Mouse (Mus musculus) kidney, postnatal 0 days (tissue): ENCODE results near the gene H2-T24. TPM values are rescaled to one million over a fixed set of nuclear protein-coding genes. Genes with fewer than 3 reads are reported as not detected.

Experiments
- ATAC-seq: fragments of 200-750 bp; cut with Nextera tagmentation; replicated peaks from 2 replicates; pipeline ENCODE4 v1.8.0; 2017; ENCODE audit warnings: low read depth, moderate number of reproducible peaks, moderate TSS enrichment, moderate library complexity; ENCODE audit not compliant: low FRiP score
- DNase-seq: peaks from one replicate; pipeline ENCODE4 v3.0.0-alpha.2; 2016; ENCODE audit warnings: low spot score
- H3K27ac ChIP-seq: fragments of 300-500 bp; sonication (generic); 2 replicates; pipeline ENCODE4 v1.5.1; 2014; ENCODE audit warnings: mild to moderate bottlenecking
- H3K27me3 ChIP-seq: fragments of 300-500 bp; sonication (generic); 2 replicates; pipeline ENCODE4 v1.6.1; 2014; ENCODE audit warnings: low read length, mixed read lengths; ENCODE audit not compliant: insufficient read depth
- H3K36me3 ChIP-seq: fragments of 300-500 bp; sonication (generic); 2 replicates; pipeline ENCODE4 v1.6.1; 2014; ENCODE audit warnings: low read length, mixed read lengths; ENCODE audit not compliant: insufficient read depth
- H3K4me1 ChIP-seq: fragments of 300-500 bp; sonication (generic); replicated peaks from 2 replicates; pipeline ENCODE4 v1.6.1; 2014; ENCODE audit warnings: antibody characterized with exemption, low read length, mixed read lengths; ENCODE audit not compliant: insufficient read depth
- H3K4me2 ChIP-seq: fragments of 300-500 bp; sonication (generic); 2 replicates; pipeline ENCODE4 v1.6.1; 2014; ENCODE audit warnings: mild to moderate bottlenecking, low read length, moderate library complexity, mixed read lengths
- H3K4me3 ChIP-seq: fragments of 300-500 bp; sonication (generic); replicated peaks from 2 replicates; pipeline ENCODE4 v1.5.1; 2014; ENCODE audit warnings: low read depth, low read length
- H3K9ac ChIP-seq: fragments of 300-500 bp; sonication (generic); 2 replicates; pipeline ENCODE4 v1.6.1; 2014; ENCODE audit warnings: low read depth, low read length
- H3K9me3 ChIP-seq: fragments of 300-500 bp; sonication (generic); replicated peaks from 2 replicates; pipeline ENCODE4 v1.6.1; 2016; ENCODE audit warnings: low read length, inconsistent platforms, mixed read lengths
- CTCF ChIP-seq: IDR thresholded peaks from 2 replicates; pipeline ENCODE4 v1.5.1; 2016; ENCODE audit warnings: antibody characterized with exemption, low read depth, mild to moderate bottlenecking, moderate library complexity
- WGBS: fragments of 180-500 bp; shearing (Covaris S2); extraction: QIAGEN DNeasy Blood & Tissue Kit; methylation state at CpG from one replicate; pipeline ENCODE4 v1.1.7; 2014; 5-methylcytosine and 5-hydroxymethylcytosine counted together
- polyA plus RNA-seq: library from polyadenylated mRNA; unstranded; fragments of >200 nt; fragmentation: Nextera tagmentation; extraction: Ambion mirVana; gene quantifications from 2 replicates; pipeline ENCODE4 v1.2.1, GENCODE M21; 2015

Gene H2-T24
- polyA plus RNA-seq, 1 experiment from 2014 or later: 1.3 TPM

DNA sequence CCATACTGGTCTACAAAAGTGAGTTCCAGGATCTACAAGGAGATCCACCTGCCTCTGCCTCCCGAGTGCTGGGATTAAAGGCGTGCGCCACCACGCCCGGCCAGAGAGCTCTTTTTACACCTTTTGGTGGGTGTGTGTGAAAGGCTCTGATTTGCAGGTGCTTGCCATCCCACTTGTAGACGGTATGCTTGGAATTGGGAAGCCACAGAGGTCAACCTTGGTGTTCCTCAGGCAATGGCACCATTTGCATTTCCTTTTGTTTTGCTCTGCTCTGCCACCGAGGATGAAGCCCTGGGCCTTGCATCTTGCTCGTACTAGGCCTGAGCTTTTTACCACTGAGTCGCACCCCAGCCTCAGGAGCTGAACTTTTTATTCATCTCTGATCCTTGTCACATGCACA lies 38.6 kb downstream of the H2-T24 start:
- Histone ChIP-seq H3K4me2 (no peak overlapping the region), H3K9me3 (no peaks in the 10 kb centered on the region), H3K4me1 (peaks cover 12% of the 10 kb centered on the region; the same call in 1 of the 2 replicates)

DNA sequence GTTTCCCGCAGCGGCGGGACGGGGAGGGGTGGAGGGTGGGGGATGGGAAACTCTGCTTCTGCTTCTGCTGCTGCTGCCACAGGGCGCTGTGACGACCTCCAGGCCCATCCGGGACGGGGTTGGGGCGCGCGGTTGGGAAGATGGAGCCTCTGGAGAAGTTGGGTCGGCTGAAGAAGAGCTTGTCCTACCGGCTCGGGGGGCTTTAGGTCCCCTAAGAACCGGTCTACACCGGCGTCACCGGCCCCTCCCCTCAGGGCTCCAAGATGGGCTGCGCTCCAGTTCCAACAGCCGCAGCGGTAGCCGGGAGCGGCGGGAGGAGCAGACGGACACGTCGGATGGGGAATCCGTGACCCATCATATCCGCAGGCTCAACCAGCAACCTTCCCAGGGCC lies 40.0 kb downstream of the H2-T24 start:
- Histone ChIP-seq H3K4me1 (peaks cover 12% of the 10 kb centered on the region; the same call in 1 of the 2 replicates), H3K4me3 (peak overlapping the region; percentile 95), H3K4me2 (peak overlapping the region; percentile 84), H3K9me3 (no peaks in the 10 kb centered on the region), H3K36me3 (peaks cover 20% of the 10 kb centered on the region), H3K9ac (peak overlapping the region; percentile 71), H3K27ac (peak overlapping the region; percentile 97), H3K27me3 (no peaks in the 10 kb centered on the region)
- DNase-seq (peak; percentile 48), ATAC-seq (peak; percentile 26)
- 0% methylated on average over 29 of the region's 29 CpGs for WGBS
- TF ChIP-seq CTCF: no peak

More for the DNA sequence above, 38.6 kb downstream of the H2-T24 start:
- H3K9ac ChIP-seq: no peak overlapping the region
- H3K4me3 ChIP-seq: no peak overlapping the region
- WGBS: 95% methylated on average over 9 of the region's 9 CpGs
- H3K27me3 ChIP-seq: no peaks in the 10 kb centered on the region
- no peak for DNase-seq
- TF ChIP-seq CTCF: no peak
- no peak overlapping the region for H3K27ac ChIP-seq
- no peak for ATAC-seq
- H3K36me3 ChIP-seq: peaks cover 28% of the 10 kb centered on the region

DNA sequence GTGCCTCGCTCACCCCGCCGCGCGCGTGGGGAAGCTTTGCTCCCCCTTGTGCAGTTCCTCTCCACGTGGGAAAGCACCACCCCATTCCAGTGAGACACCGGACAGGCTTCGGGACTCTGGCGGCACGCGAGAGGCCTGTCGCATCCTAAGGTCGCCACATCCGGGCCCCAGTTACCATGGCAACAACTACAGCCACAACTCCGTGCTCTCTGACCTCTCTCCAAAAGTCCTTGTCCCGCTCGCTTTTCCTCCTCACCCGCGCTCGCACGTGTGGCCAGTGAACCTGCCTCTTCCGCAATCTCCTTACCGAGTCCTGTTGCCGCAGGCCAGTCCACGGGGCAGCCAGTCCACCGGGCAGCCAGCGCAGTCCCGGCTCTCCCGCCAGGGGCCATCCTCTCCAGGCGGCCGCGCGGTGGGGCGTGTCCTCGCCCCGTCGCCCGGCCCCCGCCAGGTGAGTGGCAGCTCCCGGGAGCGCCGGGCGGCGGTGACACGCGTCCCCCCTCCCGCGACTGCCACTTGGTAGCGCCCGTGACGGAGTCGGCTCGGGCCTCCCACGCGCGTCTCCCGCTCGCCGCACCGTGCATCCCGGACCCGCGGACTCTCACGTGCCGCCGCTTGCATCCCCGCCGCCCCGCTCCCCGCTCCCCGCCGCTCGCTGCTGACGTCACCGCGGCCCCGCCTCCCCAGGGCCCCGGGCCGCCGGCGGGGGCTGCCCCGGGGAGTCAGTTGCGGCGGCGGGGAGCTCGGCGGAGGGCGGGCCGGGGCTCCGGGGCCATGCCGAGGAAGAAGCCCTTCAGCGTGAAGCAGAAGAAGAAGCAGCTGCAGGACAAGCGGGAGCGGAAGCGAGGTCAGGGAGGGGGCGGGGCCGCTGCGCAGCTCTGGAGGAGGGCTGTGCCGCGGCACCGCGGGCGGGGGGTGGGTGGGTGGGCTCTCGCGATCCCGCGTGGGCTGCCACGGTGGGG lies 40.7 kb downstream of the H2-T24 start, which contains the start of the genes Gnl1 and Prr3:
Gnl1 (plus strand) TSS at position 451 of the 962 bp plus-strand sequence.
Prr3 (minus strand) TSS at position 836 of the 962 bp plus-strand sequence.
- DNase-seq: peak; percentile 97
- peak; percentile 89 for ATAC-seq
- Histone ChIP-seq H3K27me3 (no peaks in the 10 kb centered on the region), H3K4me3 (peak within 1 kb of the TSS; percentile 95), H3K9ac (peak within 1 kb of the TSS; percentile 71), H3K4me2 (peak within 1 kb of the TSS; percentile 84), H3K9me3 (no peaks in the 10 kb centered on the region), H3K36me3 (peaks cover 20% of the 10 kb centered on the region), H3K4me1 (peaks cover 12% of the 10 kb centered on the region; the same call in 1 of the 2 replicates), H3K27ac (peak within 1 kb of the TSS; percentile 97)
- WGBS: under 1% methylated on average over 99 of the region's 109 CpGs
- no peak; the same call in 1 of the 2 replicates for TF ChIP-seq CTCF

DNA sequence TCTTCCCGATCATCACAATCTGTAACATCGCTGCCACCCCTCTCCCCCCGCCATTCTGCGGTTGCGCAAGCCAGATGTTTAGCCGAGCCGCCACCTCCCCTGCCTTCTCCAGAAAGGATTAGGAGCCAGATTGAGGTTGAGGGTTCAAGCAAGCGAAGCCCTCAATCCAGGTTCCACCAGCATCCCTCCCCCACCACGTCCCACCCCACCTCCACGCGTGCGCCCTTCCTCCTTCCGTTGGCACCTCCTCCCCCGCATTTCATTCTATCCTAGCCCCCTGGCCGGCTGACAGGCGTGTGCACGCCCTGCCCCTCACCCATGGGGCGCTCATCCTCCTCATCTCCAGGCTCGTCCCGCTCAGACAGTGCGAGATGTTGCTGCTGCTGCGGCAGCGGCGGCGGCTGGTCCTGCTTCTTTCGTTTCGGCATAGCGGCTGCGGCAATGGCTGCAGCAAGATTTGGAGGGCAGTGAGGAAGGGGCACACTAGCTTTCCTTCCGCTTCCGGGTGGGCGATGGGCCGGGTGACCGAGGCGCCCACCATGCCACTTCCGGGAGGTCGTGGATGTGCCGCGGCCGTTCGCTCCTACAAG lies 41.5 kb downstream of the H2-T24 start:
- ATAC-seq: peak; percentile 73
- H3K9ac ChIP-seq: peak overlapping the region; percentile 71
- DNase-seq: peak; percentile 91
- no peaks in the 10 kb centered on the region for H3K27me3 ChIP-seq
- H3K4me1 ChIP-seq: peaks cover 12% of the 10 kb centered on the region; the same call in 1 of the 2 replicates
- peak overlapping the region; percentile 97 for H3K27ac ChIP-seq
- H3K4me2 ChIP-seq: peak overlapping the region; percentile 84
- no peaks in the 10 kb centered on the region for H3K9me3 ChIP-seq
- peak overlapping the region; percentile 95 for H3K4me3 ChIP-seq
- WGBS: under 1% methylated on average over 41 of the region's 41 CpGs
- no peak for TF ChIP-seq CTCF
- H3K36me3 ChIP-seq: peaks cover 16% of the 10 kb centered on the region

DNA sequence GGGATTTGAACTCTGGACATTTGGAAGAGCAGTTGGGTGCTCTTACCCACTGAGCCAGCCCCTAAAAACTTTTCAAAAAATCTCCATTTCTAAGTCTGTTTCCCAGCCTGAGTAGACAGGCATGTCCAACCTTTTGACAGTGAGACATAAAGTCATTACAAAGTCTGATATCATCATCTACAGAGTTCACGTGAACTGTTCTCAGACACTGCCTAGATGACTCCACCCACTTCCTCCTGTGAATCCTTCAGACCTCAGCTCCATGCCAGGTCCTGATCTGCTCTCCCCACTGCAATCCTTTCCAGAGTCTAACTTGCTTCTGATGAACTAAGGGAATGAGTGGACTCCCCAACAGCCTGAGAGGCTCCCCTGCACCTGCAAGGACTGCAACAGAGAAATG lies 48.2 kb downstream of the H2-T24 start:
- 50% methylated on average over 1 of the region's 1 CpGs for WGBS
- DNase-seq (no peak), ATAC-seq (no peak)

More for the DNA sequence above, 48.2 kb downstream of the H2-T24 start:
- Histone ChIP-seq H3K4me2 (no peak overlapping the region), H3K36me3 (no peaks in the 10 kb centered on the region; the same call in 1 of the 2 replicates), H3K4me1 (peaks cover 5% of the 10 kb centered on the region), H3K9ac (no peak overlapping the region), H3K27me3 (no peaks in the 10 kb centered on the region), H3K27ac (no peak overlapping the region), H3K4me3 (no peak overlapping the region), H3K9me3 (no peaks in the 10 kb centered on the region)
- no peak for TF ChIP-seq CTCF
